Mouse (Mus musculus): ENCODE results near the gene Arrdc2. TPM values are rescaled to one million over a fixed set of nuclear protein-coding genes. Genes with fewer than 3 reads are reported as not detected.

The Arrdc2 gene
- polyA plus RNA-seq, 1 experiment = 19.8 TPM

DNA sequence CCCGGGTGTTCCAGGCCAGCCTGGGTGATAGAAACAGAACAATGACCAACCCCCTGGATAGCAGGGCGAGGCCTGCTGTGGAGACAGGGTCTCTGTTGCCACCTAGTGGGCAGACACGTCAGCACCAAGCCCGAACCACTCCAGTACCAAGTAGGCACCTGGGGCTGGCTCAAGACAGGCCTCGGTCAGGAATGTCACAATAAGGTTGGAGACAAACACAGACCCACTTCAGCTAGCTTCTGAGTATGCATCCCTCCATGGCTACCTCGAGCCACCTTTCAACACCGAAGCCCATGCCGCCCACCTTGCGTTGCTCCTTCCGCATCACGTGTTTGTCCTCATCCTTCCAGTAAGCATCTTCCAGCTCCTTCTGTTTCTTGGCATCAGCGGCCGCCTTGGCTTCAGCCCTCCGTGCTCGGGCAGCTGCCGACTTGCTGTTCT, 30.1 kb upstream of the Arrdc2 start:
- Histone ChIP-seq H3K27ac (ENCODE audit: insufficient read depth, low read depth, low read length) (no peak overlapping the region), H3K4me3 (ENCODE audit: insufficient read depth, low read depth, low read length) (no peak overlapping the region), H3K4me1 (ENCODE audit: control insufficient read depth, insufficient read depth, low read length) (peaks cover 9% of the 10 kb centered on the region; the same call in 1 of the 2 replicates), H3K27me3 (replicated peaks; ENCODE audit: control insufficient read depth, insufficient read depth, low read length) (no peaks in the 10 kb centered on the region), H3K36me3 (ENCODE audit: control insufficient read depth, insufficient read depth, low read length) (no peaks in the 10 kb centered on the region)
- peak; percentile 87 for DNase-seq
- peak; percentile 95 for TF ChIP-seq CTCF (conservative IDR thresholded peaks at IDR 0.05; ENCODE audit: insufficient read depth, insufficient read length, low read depth, low read length)
- no peak for TF ChIP-seq POLR2A (IDR thresholded peaks at IDR 0.05; ENCODE audit: low read depth, low read length)
- WGBS = 48% methylated on average over 16 of the region's 16 CpGs

DNA sequence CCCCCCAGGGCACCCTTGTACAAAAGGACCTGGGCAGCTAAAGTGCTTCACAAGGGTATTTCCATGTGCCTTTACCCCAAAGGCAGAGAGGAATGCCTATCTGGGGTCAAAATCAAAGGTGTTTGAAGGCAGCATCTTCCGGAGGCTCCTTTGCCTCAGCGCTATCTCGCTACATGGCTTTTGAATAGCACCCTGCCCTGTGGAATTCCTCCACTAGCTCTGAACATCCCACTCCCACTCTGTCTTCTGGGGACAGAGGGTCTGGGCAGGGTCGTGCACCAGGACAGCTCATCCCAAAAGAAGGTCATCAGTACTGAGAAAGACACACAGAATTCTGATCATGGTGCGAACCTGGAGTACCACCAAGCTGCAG, 29.7 kb upstream of the Arrdc2 start:
- 35% methylated on average over 5 of the region's 5 CpGs for WGBS
- TF ChIP-seq POLR2A (IDR thresholded peaks at IDR 0.05; ENCODE audit: low read depth, low read length) (no peak), CTCF (conservative IDR thresholded peaks at IDR 0.05; ENCODE audit: insufficient read depth, insufficient read length, low read depth, low read length) (no peak)
- H3K36me3 ChIP-seq (ENCODE audit: control insufficient read depth, insufficient read depth, low read length) = no peaks in the 10 kb centered on the region
- no peak overlapping the region for H3K27ac ChIP-seq (ENCODE audit: insufficient read depth, low read depth, low read length)
- H3K4me3 ChIP-seq (ENCODE audit: insufficient read depth, low read depth, low read length) = no peak overlapping the region
- DNase-seq = no peak
- peaks cover 10% of the 10 kb centered on the region; the same call in 1 of the 2 replicates for H3K4me1 ChIP-seq (ENCODE audit: control insufficient read depth, insufficient read depth, low read length)
- no peaks in the 10 kb centered on the region for H3K27me3 ChIP-seq (replicated peaks; ENCODE audit: control insufficient read depth, insufficient read depth, low read length)

DNA sequence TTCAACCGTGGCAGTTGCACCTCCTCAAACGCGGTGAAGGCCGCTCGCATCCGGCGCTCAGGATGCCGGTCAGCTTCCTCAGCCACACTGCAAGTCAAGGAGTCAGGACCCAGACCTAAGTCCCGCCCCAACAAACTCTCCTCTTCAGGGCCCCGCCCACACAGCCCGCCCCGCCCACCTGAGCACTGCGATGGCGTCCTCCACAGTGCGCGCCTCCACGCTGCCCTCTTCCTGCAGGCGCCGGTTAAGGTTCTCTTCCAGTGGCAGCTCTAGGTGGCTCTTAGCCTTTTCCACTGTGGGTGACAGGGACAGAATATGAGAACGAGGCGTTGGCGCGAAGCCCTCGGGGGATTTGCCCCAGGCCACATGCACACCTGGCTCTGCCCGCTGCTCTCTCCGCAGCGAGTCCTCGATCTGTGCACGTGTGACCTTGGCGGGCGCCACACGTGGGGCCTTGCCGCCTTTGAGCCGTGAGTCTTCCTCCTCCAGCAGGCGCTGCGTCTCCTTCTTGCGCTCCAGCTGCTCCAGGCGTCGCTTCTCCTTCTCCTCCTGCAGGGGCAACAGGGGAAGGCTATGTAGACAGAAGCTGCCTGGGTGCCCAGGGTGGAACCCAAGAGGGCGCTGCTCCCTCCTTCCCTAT, 29.2 kb upstream of the Arrdc2 start:
- H3K4me3 ChIP-seq (ENCODE audit: insufficient read depth, low read depth, low read length) = peak overlapping the region; percentile 30; the same call in 1 of the 2 replicates
- TF ChIP-seq CTCF (conservative IDR thresholded peaks at IDR 0.05; ENCODE audit: insufficient read depth, insufficient read length, low read depth, low read length) = no peak
- TF ChIP-seq POLR2A (IDR thresholded peaks at IDR 0.05; ENCODE audit: low read depth, low read length) = no peak
- peak; percentile 84 for DNase-seq
- WGBS = 24% methylated on average over 40 of the region's 40 CpGs
- H3K4me1 ChIP-seq (ENCODE audit: control insufficient read depth, insufficient read depth, low read length) = peaks cover 10% of the 10 kb centered on the region; the same call in 1 of the 2 replicates
- H3K27me3 ChIP-seq (replicated peaks; ENCODE audit: control insufficient read depth, insufficient read depth, low read length) = no peaks in the 10 kb centered on the region
- H3K36me3 ChIP-seq (ENCODE audit: control insufficient read depth, insufficient read depth, low read length) = no peaks in the 10 kb centered on the region
- H3K27ac ChIP-seq (ENCODE audit: insufficient read depth, low read depth, low read length) = peak overlapping the region; percentile 22; the same call in 1 of the 2 replicates

DNA sequence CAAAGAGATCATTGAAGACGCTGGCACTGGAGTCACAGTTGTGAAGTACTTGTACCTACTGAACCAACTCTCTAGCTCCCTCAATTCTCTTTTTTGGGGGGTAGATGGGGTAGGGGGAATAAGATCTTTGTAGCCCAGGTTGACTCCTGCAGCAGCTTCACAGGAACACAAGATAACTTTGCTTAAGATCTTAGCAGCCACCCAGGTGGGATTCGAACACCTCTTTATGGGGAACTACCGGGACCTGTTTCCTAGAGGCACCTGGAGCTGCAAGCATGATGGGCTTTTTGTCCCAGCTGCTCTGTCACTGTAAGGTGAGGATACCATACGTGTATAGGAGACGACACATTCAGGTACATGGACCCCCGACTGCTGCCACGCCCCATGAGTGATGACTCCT, 27.0 kb upstream of the Arrdc2 start:
- Histone ChIP-seq H3K36me3 (ENCODE audit: control insufficient read depth, insufficient read depth, low read length) (no peaks in the 10 kb centered on the region), H3K27me3 (replicated peaks; ENCODE audit: control insufficient read depth, insufficient read depth, low read length) (peaks cover 3% of the 10 kb centered on the region; the same call in 1 of the 2 replicates), H3K4me3 (ENCODE audit: insufficient read depth, low read depth, low read length) (no peak overlapping the region), H3K4me1 (ENCODE audit: control insufficient read depth, insufficient read depth, low read length) (peaks cover 10% of the 10 kb centered on the region), H3K27ac (ENCODE audit: insufficient read depth, low read depth, low read length) (no peak overlapping the region)
- DNase-seq = no peak
- 84% methylated on average over 7 of the region's 7 CpGs for WGBS
- TF ChIP-seq POLR2A (IDR thresholded peaks at IDR 0.05; ENCODE audit: low read depth, low read length) (no peak), CTCF (conservative IDR thresholded peaks at IDR 0.05; ENCODE audit: insufficient read depth, insufficient read length, low read depth, low read length) (no peak)

DNA sequence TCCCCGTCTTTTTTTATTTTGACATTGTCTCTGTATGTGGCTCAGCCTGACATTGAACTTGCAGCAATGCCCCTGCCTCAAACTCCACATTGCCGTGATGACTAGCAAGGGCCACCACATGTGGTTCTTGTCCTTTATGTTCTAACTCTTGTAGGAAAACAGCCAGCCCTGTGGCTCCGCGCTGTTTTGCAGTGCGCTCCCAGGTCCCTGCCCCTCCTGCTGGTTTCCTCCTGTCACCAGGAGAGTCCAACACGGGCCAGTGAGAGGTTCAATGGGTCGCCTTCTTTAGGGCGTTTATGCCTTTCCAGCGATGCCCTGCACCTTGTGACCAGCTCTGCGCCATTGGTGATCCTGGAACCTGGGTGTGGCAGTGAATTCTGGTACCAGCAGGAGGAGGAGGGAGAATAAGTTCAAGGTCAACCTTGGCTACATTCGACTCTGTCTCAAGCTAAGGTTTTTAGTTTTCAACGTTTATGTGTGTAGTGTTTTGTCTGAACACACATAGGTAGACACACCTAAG, 26.5 kb upstream of the Arrdc2 start:
- no peak for TF ChIP-seq CTCF (conservative IDR thresholded peaks at IDR 0.05; ENCODE audit: insufficient read depth, insufficient read length, low read depth, low read length)
- TF ChIP-seq POLR2A (IDR thresholded peaks at IDR 0.05; ENCODE audit: low read depth, low read length) = no peak
- DNase-seq = no peak
- Histone ChIP-seq H3K4me3 (ENCODE audit: insufficient read depth, low read depth, low read length) (peak overlapping the region; percentile 6; the same call in 1 of the 2 replicates), H3K27me3 (replicated peaks; ENCODE audit: control insufficient read depth, insufficient read depth, low read length) (peaks cover 3% of the 10 kb centered on the region; the same call in 1 of the 2 replicates), H3K4me1 (ENCODE audit: control insufficient read depth, insufficient read depth, low read length) (peaks cover 10% of the 10 kb centered on the region), H3K36me3 (ENCODE audit: control insufficient read depth, insufficient read depth, low read length) (no peaks in the 10 kb centered on the region), H3K27ac (ENCODE audit: insufficient read depth, low read depth, low read length) (peak overlapping the region; percentile 5; the same call in 1 of the 2 replicates)
- 4% methylated on average over 12 of the region's 12 CpGs for WGBS

DNA sequence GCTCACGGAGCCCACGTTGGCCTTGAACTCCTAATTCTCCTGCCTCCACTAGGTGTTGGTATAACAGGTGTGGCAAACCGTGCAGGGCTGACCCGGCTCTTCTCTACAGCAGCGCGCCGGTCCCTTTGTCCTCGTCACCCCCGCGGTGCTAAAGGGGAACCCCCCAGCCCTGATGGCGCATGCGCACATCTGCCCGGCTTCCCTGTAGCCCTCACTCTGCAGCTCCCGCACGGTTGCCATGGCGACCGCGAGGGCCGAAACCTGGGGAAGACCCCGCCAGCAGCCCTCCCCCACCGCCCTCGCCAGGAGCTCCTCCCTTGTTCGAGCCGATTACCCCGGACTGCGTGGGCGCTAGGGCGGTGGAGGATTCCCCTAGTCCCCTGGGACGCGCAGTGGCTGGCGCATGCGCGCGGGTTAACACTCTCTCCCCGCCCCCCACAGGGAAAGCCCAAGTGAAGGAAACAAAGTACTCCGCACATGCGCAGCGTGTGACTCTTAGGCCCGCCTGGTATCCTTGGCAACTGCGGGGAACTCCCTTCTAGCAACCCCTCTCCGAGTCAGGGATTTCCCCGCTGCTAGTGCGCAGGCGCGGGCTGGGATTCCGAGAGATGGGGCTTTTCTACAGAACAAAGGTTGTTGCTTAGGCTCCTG, 26.0 kb upstream of the Arrdc2 start:
- DNase-seq = peak; percentile 100
- under 1% methylated on average over 46 of the region's 46 CpGs for WGBS
- H3K36me3 ChIP-seq (ENCODE audit: control insufficient read depth, insufficient read depth, low read length) = no peaks in the 10 kb centered on the region
- H3K27ac ChIP-seq (ENCODE audit: insufficient read depth, low read depth, low read length) = peak overlapping the region; percentile 5; the same call in 1 of the 2 replicates
- TF ChIP-seq CTCF (conservative IDR thresholded peaks at IDR 0.05; ENCODE audit: insufficient read depth, insufficient read length, low read depth, low read length) (no peak), POLR2A (IDR thresholded peaks at IDR 0.05; ENCODE audit: low read depth, low read length) (no peak)
- peaks cover 10% of the 10 kb centered on the region for H3K4me1 ChIP-seq (ENCODE audit: control insufficient read depth, insufficient read depth, low read length)
- H3K4me3 ChIP-seq (ENCODE audit: insufficient read depth, low read depth, low read length) = peak overlapping the region; percentile 55
- peaks cover 3% of the 10 kb centered on the region; the same call in 1 of the 2 replicates for H3K27me3 ChIP-seq (replicated peaks; ENCODE audit: control insufficient read depth, insufficient read depth, low read length)

DNA sequence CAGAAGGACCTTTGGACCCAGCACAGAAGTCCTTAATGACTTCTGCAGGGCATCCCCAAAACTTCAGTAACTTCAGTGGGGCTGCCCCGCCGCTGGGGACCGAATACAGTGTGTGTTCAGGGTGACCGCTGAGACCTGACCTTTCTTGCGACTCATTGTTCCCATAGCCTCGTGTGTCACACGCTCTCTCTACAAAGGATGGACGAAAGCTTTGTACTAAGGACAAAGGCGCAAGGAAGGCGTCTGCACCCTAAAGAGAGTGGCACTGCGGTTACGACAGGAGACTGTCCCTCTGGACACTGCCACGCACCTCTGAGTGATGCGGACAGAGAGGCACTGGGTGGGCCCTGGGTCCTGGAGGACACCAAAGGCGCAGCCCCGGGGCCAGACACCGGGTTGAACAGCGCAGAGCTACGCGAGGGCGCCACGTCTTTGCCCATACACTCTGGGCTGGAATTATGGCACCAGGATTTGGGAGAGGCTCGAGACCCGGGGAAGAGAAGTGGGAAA, 25.2 kb upstream of the Arrdc2 start:
- peaks cover 10% of the 10 kb centered on the region for H3K4me1 ChIP-seq (ENCODE audit: control insufficient read depth, insufficient read depth, low read length)
- H3K27me3 ChIP-seq (replicated peaks; ENCODE audit: control insufficient read depth, insufficient read depth, low read length) = peaks cover 3% of the 10 kb centered on the region; the same call in 1 of the 2 replicates
- TF ChIP-seq POLR2A (IDR thresholded peaks at IDR 0.05; ENCODE audit: low read depth, low read length) (no peak), CTCF (conservative IDR thresholded peaks at IDR 0.05; ENCODE audit: insufficient read depth, insufficient read length, low read depth, low read length) (no peak)
- H3K27ac ChIP-seq (ENCODE audit: insufficient read depth, low read depth, low read length) = no peak overlapping the region
- DNase-seq = no peak
- peak overlapping the region; percentile 55 for H3K4me3 ChIP-seq (ENCODE audit: insufficient read depth, low read depth, low read length)
- 10% methylated on average over 24 of the region's 24 CpGs for WGBS
- no peaks in the 10 kb centered on the region for H3K36me3 ChIP-seq (ENCODE audit: control insufficient read depth, insufficient read depth, low read length)
